Mouse (Mus musculus) midbrain, embryonic 11.5 days (tissue): ENCODE measurements at regions not wholly inside any gene's neighbourhood (a gene's known extent, or its start where the extent isn't known, plus 50 kb on each side); places are given as distances from the start of the nearest gene placed in this dataset.
"Not testable (repeated sequence)": the region's sequence is repeated elsewhere in the genome, so short reads cannot be mapped to it uniquely, and the experiment has no call there.

Experiments used
- ATAC-seq: fragments of 200-750 bp; cut with Nextera tagmentation; 2 replicates; pipeline ENCODE4 v1.8.0; 2017; ENCODE audit warnings: moderate TSS enrichment, moderate library complexity; ENCODE audit not compliant: low FRiP score
- DNase-seq: peaks from one replicate; pipeline ENCODE4 v3.0.0; 2015; ENCODE audit warnings: low spot score; ENCODE audit errors: missing footprints
- H3K27ac ChIP-seq: fragments of 300-500 bp; sonication (generic); 2 replicates; pipeline ENCODE4 v1.5.1; 2014; ENCODE audit warnings: low read depth, low read length
- H3K27me3 ChIP-seq: fragments of 300-500 bp; sonication (generic); 2 replicates; pipeline ENCODE4 v1.6.1; 2014; ENCODE audit warnings: mild to moderate bottlenecking, low read length, moderate library complexity, mixed read lengths; ENCODE audit not compliant: control insufficient read depth, insufficient read depth
- H3K36me3 ChIP-seq: fragments of 300-500 bp; sonication (generic); 2 replicates; pipeline ENCODE4 v1.6.1; 2014; ENCODE audit warnings: mild to moderate bottlenecking, low read length, moderate library complexity, mixed read lengths; ENCODE audit not compliant: control insufficient read depth, insufficient read depth
- H3K4me1 ChIP-seq: fragments of 300-500 bp; sonication (generic); 2 replicates; pipeline ENCODE4 v1.6.1; 2014; ENCODE audit warnings: low read length; ENCODE audit not compliant: control insufficient read depth, insufficient read depth
- H3K4me2 ChIP-seq: fragments of 300-500 bp; sonication (generic); 2 replicates; pipeline ENCODE4 v1.6.1; 2014; ENCODE audit warnings: mild to moderate bottlenecking, moderate library complexity
- H3K4me3 ChIP-seq: fragments of 300-500 bp; sonication (generic); 2 replicates; pipeline ENCODE4 v1.5.1; 2014; ENCODE audit warnings: low read depth, low read length
- H3K9ac ChIP-seq: fragments of 300-500 bp; sonication (generic); 2 replicates; pipeline ENCODE4 v1.6.1; 2014; ENCODE audit warnings: low read length
- H3K9me3 ChIP-seq: fragments of 300-500 bp; sonication (generic); 2 replicates; pipeline ENCODE4 v1.6.1; 2016; ENCODE audit warnings: low read length; ENCODE audit not compliant: control insufficient read depth
- WGBS: fragments of 180-500 bp; shearing (Covaris S2); extraction: QIAGEN DNeasy Blood & Tissue Kit; methylation state at CpG from one replicate; pipeline ENCODE4 v1.1.7; 2014; 5-methylcytosine and 5-hydroxymethylcytosine counted together

- H3K27ac ChIP-seq: no peak overlapping the region
- DNase-seq (no peak), ATAC-seq (no peak)
- H3K36me3 ChIP-seq: no peaks in the 10 kb centered on the region
- H3K27me3 ChIP-seq: no peaks in the 10 kb centered on the region
- H3K4me1 ChIP-seq: no peaks in the 10 kb centered on the region
- H3K4me3 ChIP-seq: no peak overlapping the region
- H3K9me3 ChIP-seq: no peaks in the 10 kb centered on the region
- H3K9ac ChIP-seq: no peak overlapping the region
- H3K4me2 ChIP-seq: no peak overlapping the region
These were observed 339.8 kb upstream of the Rgs17 start for GRCm38 (mm10) chr10:6262029-6262428.

GRCm38 (mm10) chr10:6265662-6266061 lies 343.5 kb upstream of the Rgs17 start:
- DNase-seq: no peak
- H3K27me3 ChIP-seq: no peaks in the 10 kb centered on the region
- no peak overlapping the region for H3K27ac ChIP-seq
- H3K9me3 ChIP-seq: no peaks in the 10 kb centered on the region
- H3K4me1 ChIP-seq: no peaks in the 10 kb centered on the region
- ATAC-seq: no peak
- H3K9ac ChIP-seq: no peak overlapping the region
- no peak overlapping the region for H3K4me3 ChIP-seq
- no peak overlapping the region for H3K4me2 ChIP-seq
- H3K36me3 ChIP-seq: no peaks in the 10 kb centered on the region

GRCm38 (mm10) chr10:6291388-6291787 lies 369.2 kb upstream of the Rgs17 start:
- Histone ChIP-seq H3K4me1 (no peaks in the 10 kb centered on the region), H3K27ac (no peak overlapping the region), H3K36me3 (no peaks in the 10 kb centered on the region), H3K4me2 (no peak overlapping the region), H3K9ac (no peak overlapping the region), H3K9me3 (no peaks in the 10 kb centered on the region), H3K27me3 (no peaks in the 10 kb centered on the region), H3K4me3 (no peak overlapping the region)
- 68% methylated on average over 1 of the region's 1 CpGs for WGBS
- no peak for ATAC-seq
- DNase-seq: peak; percentile 49

GRCm38 (mm10) chr10:6296621-6297020 lies 374.4 kb upstream of the Rgs17 start:
- Histone ChIP-seq H3K4me1 (no peaks in the 10 kb centered on the region), H3K36me3 (no peaks in the 10 kb centered on the region), H3K9me3 (no peaks in the 10 kb centered on the region), H3K27me3 (no peaks in the 10 kb centered on the region), H3K27ac (no peak overlapping the region), H3K9ac (no peak overlapping the region), H3K4me3 (no peak overlapping the region), H3K4me2 (no peak overlapping the region)
- ATAC-seq (no peak), DNase-seq (no peak)
- 85% methylated on average over 4 of the region's 4 CpGs for WGBS

GRCm38 (mm10) chr10:6297796-6298195 lies 375.6 kb upstream of the Rgs17 start:
- no peak overlapping the region for H3K9ac ChIP-seq
- no peaks in the 10 kb centered on the region for H3K36me3 ChIP-seq
- no peak overlapping the region for H3K4me3 ChIP-seq
- no peaks in the 10 kb centered on the region for H3K9me3 ChIP-seq
- WGBS: 80% methylated on average over 1 of the region's 1 CpGs
- no peaks in the 10 kb centered on the region for H3K27me3 ChIP-seq
- ATAC-seq (no peak), DNase-seq (no peak)
- no peak overlapping the region for H3K27ac ChIP-seq
- no peak overlapping the region for H3K4me2 ChIP-seq
- H3K4me1 ChIP-seq: no peaks in the 10 kb centered on the region

DNA sequence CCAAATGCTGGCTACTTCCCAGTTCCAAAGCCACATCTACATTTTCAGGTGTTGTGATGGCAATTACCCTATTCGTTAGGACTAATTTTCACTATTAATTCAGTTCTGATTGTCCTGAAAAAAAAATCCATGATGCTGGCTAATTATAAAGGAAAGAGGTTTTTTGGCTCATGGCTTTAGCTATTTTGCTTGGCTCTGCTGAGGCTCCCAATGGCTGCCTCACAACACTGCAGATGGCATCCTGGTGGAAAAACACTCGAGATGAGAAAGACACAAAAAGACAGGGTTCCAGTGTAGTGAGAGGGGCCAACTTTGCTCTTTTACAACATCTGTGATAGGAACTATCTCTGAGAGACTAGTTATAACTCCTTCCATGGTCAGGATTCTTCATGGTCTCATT lies 376.5 kb upstream of the Rgs17 start:
- no peaks in the 10 kb centered on the region for H3K36me3 ChIP-seq
- H3K4me3 ChIP-seq: no peak overlapping the region
- no peak for DNase-seq
- no peaks in the 10 kb centered on the region for H3K9me3 ChIP-seq
- no peaks in the 10 kb centered on the region for H3K4me1 ChIP-seq
- no peak overlapping the region for H3K27ac ChIP-seq
- 88% methylated on average over 2 of the region's 2 CpGs for WGBS
- H3K9ac ChIP-seq: no peak overlapping the region
- no peaks in the 10 kb centered on the region for H3K27me3 ChIP-seq
- no peak overlapping the region for H3K4me2 ChIP-seq
- ATAC-seq: no peak

DNA sequence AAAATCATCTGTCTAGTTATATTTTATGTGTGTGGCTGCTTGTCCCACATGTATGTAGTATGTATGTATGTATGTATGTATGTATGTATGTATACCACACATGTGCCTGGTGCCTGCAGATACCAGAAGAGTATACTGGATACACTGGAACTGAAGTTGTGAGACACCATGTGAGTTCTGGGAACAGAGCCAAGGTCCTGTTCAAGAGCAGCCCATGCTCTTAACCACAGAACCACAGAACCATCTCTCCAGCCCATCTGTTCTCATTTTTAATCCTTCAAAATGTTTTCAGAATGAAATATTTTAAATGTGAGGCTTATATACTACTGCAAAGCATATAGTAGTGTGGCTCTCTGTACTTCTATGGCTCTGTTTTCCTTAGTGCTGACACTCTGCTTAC lies 379.3 kb upstream of the Rgs17 start:
- Histone ChIP-seq H3K27ac (no peak overlapping the region), H3K4me1 (no peaks in the 10 kb centered on the region), H3K4me3 (no peak overlapping the region), H3K9me3 (no peaks in the 10 kb centered on the region), H3K36me3 (no peaks in the 10 kb centered on the region), H3K4me2 (no peak overlapping the region), H3K27me3 (no peaks in the 10 kb centered on the region), H3K9ac (no peak overlapping the region)
- no peak for ATAC-seq
- DNase-seq: no peak

GRCm38 (mm10) chr10:6309351-6309750 lies 387.2 kb upstream of the Rgs17 start:
- no peaks in the 10 kb centered on the region for H3K4me1 ChIP-seq
- DNase-seq (no peak), ATAC-seq (no peak)
- no peak overlapping the region for H3K4me2 ChIP-seq
- H3K9me3 ChIP-seq: no peaks in the 10 kb centered on the region
- no peaks in the 10 kb centered on the region for H3K27me3 ChIP-seq
- H3K36me3 ChIP-seq: no peaks in the 10 kb centered on the region
- H3K9ac ChIP-seq: no peak overlapping the region
- 80% methylated on average over 2 of the region's 2 CpGs for WGBS
- no peak overlapping the region for H3K27ac ChIP-seq
- no peak overlapping the region for H3K4me3 ChIP-seq

- Histone ChIP-seq H3K4me3 (no peak overlapping the region), H3K9ac (no peak overlapping the region), H3K36me3 (no peaks in the 10 kb centered on the region), H3K4me1 (no peaks in the 10 kb centered on the region), H3K9me3 (no peaks in the 10 kb centered on the region), H3K27ac (no peak overlapping the region), H3K4me2 (no peak overlapping the region), H3K27me3 (no peaks in the 10 kb centered on the region)
- WGBS: 88% methylated on average over 8 of the region's 8 CpGs
- no peak for DNase-seq
- ATAC-seq: no peak
These were observed 416.7 kb upstream of the Oprm1 start for GRCm38 (mm10) chr10:6341572-6341971.

DNA sequence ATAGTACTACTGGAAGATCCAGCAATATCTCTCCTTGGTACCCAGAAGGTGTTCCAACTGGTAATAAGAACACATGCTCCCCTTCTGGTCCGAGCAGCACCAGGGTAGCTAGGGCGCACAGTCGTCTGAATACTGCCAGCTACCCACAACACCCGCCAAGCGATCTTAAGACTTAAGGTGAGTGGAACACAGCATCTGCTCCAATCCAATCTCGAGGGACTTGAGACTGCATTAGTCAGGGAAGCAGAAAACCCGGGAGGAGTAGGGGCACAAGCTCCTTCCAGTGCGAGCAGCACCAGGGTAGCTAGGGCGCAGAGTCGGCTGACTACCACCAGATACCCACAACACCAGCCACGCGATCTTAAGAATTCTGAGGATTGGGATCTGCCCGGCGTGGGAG lies 409.1 kb upstream of the Oprm1 start:
- DNase-seq, H3K36me3 ChIP-seq, H3K27me3 ChIP-seq, ATAC-seq, H3K4me1 ChIP-seq, H3K27ac ChIP-seq, H3K4me3 ChIP-seq, H3K4me2 ChIP-seq, H3K9me3 ChIP-seq, H3K9ac ChIP-seq: not testable (repeated sequence)
- WGBS: 88% methylated on average over 14 of the region's 14 CpGs
